Mouse (Mus musculus): ENCODE results near the gene Ice2. TPM values are rescaled to one million over a fixed set of nuclear protein-coding genes. Genes with fewer than 3 reads are reported as not detected.
A peak's percentile ranks its signal among the peaks of the same experiment; 100 is the strongest.

Ice2 gene
- 23.4 and 26.0 TPM in 2 replicates for total RNA-seq (2017)

- peak; percentile 72 to 86 for ATAC-seq (replicated peaks in 1 of 2; ENCODE audit: insufficient read depth in 1 of 2, low FRiP score in 2 of 2, low TSS enrichment in 1 of 2, low read depth in 1 of 2, poor library complexity in 2 of 2, severe bottlenecking in 2 of 2)
These were observed at the start of gene Ice2 for GRCm38 (mm10) chr9:69397760-69398452. Gene Ice2 (plus strand): TSS chr9:69397906.

DNA sequence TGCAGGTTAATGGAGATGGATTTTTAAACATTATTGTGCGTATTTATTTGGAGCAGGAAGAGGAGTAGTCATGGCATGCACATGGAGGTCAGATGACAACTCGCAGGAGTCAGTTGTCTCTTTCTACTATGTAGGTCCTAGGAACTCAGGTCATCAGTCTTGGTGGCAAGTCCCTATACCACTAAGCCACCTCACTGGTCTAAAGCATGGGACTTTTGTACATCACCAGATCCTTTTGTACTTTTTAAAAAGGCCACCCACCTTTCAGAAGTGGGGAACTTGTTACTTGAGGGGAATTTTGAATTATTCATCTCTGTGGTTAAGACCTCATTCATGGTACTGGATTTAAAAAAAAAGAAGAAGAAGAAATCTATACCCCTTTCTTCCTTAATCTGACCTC lies 48.2 kb upstream of the Ice2 start:
- ATAC-seq (replicated peaks in 1 of 2; ENCODE audit: insufficient read depth in 1 of 2, low FRiP score in 2 of 2, low TSS enrichment in 1 of 2, low read depth in 1 of 2, poor library complexity in 2 of 2, severe bottlenecking in 2 of 2): no peak

DNA sequence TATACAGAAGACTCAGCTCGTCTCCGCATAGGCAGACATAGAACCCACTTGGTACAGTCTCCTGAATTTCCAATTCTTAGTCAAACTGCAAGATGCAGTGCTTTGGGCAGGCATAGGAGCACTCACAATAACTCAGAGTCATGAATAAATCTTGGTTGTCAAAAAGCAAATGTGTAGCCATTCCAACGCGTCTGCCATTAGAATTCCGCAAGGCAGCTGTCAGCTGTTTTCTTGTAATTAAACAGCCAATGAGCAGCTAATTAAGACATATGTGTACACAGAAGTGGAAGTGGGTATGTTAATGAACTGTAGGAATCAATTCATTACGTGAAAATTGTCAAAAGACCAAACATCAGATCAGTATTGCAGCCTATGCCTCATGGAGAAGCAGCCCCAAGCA lies 43.5 kb upstream of the Ice2 start:
- ATAC-seq (replicated peaks in 1 of 2; ENCODE audit: insufficient read depth in 1 of 2, low FRiP score in 2 of 2, low TSS enrichment in 1 of 2, low read depth in 1 of 2, poor library complexity in 2 of 2, severe bottlenecking in 2 of 2): no peak

DNA sequence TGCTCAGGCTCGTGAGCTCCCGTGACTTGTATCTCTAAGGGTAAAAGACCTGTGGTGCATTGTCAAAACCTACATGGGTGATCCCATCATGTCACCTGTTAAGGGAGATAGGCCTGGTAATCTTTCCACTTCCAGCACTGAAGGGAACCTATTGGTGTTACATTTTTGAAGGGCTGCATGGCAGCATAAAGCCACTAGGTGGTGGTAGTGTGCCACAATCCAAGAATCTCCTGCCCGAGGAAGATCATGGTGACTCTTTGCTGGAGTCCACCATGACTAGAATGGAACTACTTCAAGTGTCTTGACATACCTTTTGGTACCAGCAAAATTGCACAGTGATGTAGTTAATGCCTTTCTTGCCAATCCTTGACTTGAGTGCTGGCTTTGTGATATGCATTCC lies 39.9 kb upstream of the Ice2 start:
- ATAC-seq (replicated peaks in 1 of 2; ENCODE audit: insufficient read depth in 1 of 2, low FRiP score in 2 of 2, low TSS enrichment in 1 of 2, low read depth in 1 of 2, poor library complexity in 2 of 2, severe bottlenecking in 2 of 2): peak; percentile 53 to 70; a peak in 3 of 4 replicates

- ATAC-seq (replicated peaks in 1 of 2; ENCODE audit: insufficient read depth in 1 of 2, low FRiP score in 2 of 2, low TSS enrichment in 1 of 2, low read depth in 1 of 2, poor library complexity in 2 of 2, severe bottlenecking in 2 of 2): no peak
These were observed 38.9 kb upstream of the Ice2 start for GRCm38 (mm10) chr9:69358797-69359196.

GRCm38 (mm10) chr9:69361951-69362445 lies 35.7 kb upstream of the Ice2 start:
- ATAC-seq (replicated peaks in 1 of 2; ENCODE audit: insufficient read depth in 1 of 2, low FRiP score in 2 of 2, low TSS enrichment in 1 of 2, low read depth in 1 of 2, poor library complexity in 2 of 2, severe bottlenecking in 2 of 2): no peak

GRCm38 (mm10) chr9:69362766-69363165 lies 34.9 kb upstream of the Ice2 start:
- no peak for ATAC-seq (replicated peaks in 1 of 2; ENCODE audit: insufficient read depth in 1 of 2, low FRiP score in 2 of 2, low TSS enrichment in 1 of 2, low read depth in 1 of 2, poor library complexity in 2 of 2, severe bottlenecking in 2 of 2)

GRCm38 (mm10) chr9:69364117-69364516 lies 33.6 kb upstream of the Ice2 start:
- ATAC-seq (replicated peaks in 1 of 2; ENCODE audit: insufficient read depth in 1 of 2, low FRiP score in 2 of 2, low TSS enrichment in 1 of 2, low read depth in 1 of 2, poor library complexity in 2 of 2, severe bottlenecking in 2 of 2): no peak

- no peak for ATAC-seq (replicated peaks in 1 of 2; ENCODE audit: insufficient read depth in 1 of 2, low FRiP score in 2 of 2, low TSS enrichment in 1 of 2, low read depth in 1 of 2, poor library complexity in 2 of 2, severe bottlenecking in 2 of 2)
These were observed 30.7 kb upstream of the Ice2 start for GRCm38 (mm10) chr9:69367055-69367454.

GRCm38 (mm10) chr9:69368071-69368470 lies 29.6 kb upstream of the Ice2 start:
- peak; percentile 85 to 86 for ATAC-seq (replicated peaks in 1 of 2; ENCODE audit: insufficient read depth in 1 of 2, low FRiP score in 2 of 2, low TSS enrichment in 1 of 2, low read depth in 1 of 2, poor library complexity in 2 of 2, severe bottlenecking in 2 of 2)

DNA sequence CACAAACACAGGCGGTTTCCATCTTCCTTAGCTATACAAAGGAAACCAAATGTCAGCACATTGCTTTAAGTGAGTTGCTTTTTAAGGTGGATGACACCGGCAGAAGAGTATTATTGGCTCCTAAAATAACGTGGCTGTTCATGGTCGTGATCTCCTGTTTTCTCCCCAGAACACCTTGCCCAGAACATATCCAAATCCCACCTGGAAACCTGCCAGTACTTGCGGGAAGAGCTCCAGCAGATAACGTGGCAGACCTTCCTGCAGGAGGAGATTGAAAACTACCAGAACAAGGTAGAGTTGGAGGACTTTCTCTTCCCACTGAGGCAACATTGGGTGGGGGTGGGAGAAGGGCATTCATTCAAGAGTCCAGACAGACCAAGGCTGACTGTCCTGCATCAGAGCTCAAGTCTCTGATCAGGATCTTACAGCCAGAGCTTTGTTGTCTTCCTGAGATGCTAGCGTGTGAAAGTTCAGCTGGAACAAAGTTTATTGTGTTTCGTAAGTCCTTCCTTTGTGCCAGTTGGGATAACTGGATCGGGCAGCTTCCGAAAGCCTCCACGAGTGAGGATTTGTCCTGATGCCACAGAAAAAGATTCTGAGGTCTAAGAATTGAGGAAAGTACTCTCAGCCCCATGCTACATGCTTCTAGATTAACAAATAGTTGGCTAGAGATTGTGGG lies 26.5 kb upstream of the Ice2 start:
- ATAC-seq (replicated peaks in 1 of 2; ENCODE audit: insufficient read depth in 1 of 2, low FRiP score in 2 of 2, low TSS enrichment in 1 of 2, low read depth in 1 of 2, poor library complexity in 2 of 2, severe bottlenecking in 2 of 2): no peak

GRCm38 (mm10) chr9:69372871-69373270 lies 24.8 kb upstream of the Ice2 start:
- ATAC-seq (replicated peaks in 1 of 2; ENCODE audit: insufficient read depth in 1 of 2, low FRiP score in 2 of 2, low TSS enrichment in 1 of 2, low read depth in 1 of 2, poor library complexity in 2 of 2, severe bottlenecking in 2 of 2): no peak

DNA sequence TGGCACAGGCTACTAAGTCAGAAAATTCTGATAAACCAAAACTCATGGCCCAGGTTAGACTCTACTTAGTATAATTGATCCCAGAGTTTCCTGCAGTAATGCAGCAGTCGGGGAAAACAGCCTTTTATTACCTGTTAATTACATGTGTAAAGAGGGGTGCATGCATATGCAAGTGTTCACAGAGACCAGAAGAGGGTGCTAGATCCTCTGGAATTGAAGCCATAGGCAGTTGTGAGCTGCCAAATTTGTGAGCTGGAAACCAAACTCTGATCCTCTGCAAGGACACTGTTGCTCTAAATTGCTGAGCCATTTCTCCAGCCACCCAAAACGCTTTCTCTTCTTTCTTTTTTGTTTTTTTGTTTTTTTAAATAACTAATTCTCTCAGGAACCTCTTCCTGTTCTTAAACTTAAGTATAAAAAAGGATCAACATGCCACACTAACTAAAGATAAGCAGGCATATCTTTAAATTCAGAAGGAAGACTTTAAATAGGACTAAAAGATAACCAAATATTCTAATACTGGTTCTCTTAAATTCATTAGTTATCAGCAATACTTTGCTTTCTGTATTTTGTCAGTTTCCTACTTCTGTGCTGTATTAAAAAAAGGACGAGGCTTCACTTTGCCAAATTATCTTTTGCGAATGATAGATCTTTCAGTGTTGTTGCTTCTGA lies 20.6 kb upstream of the Ice2 start:
- no peak for ATAC-seq (replicated peaks in 1 of 2; ENCODE audit: insufficient read depth in 1 of 2, low FRiP score in 2 of 2, low TSS enrichment in 1 of 2, low read depth in 1 of 2, poor library complexity in 2 of 2, severe bottlenecking in 2 of 2)

GRCm38 (mm10) chr9:69377654-69378045 lies 20.1 kb upstream of the Ice2 start:
- ATAC-seq (replicated peaks in 1 of 2; ENCODE audit: insufficient read depth in 1 of 2, low FRiP score in 2 of 2, low TSS enrichment in 1 of 2, low read depth in 1 of 2, poor library complexity in 2 of 2, severe bottlenecking in 2 of 2): no peak

GRCm38 (mm10) chr9:69380546-69380945 lies 17.2 kb upstream of the Ice2 start:
- no peak for ATAC-seq (replicated peaks in 1 of 2; ENCODE audit: insufficient read depth in 1 of 2, low FRiP score in 2 of 2, low TSS enrichment in 1 of 2, low read depth in 1 of 2, poor library complexity in 2 of 2, severe bottlenecking in 2 of 2)

- ATAC-seq (replicated peaks in 1 of 2; ENCODE audit: insufficient read depth in 1 of 2, low FRiP score in 2 of 2, low TSS enrichment in 1 of 2, low read depth in 1 of 2, poor library complexity in 2 of 2, severe bottlenecking in 2 of 2): no peak
These were observed 16.0 kb upstream of the Ice2 start for GRCm38 (mm10) chr9:69381741-69382140.

GRCm38 (mm10) chr9:69384475-69384874 lies 13.2 kb upstream of the Ice2 start:
- no peak for ATAC-seq (replicated peaks in 1 of 2; ENCODE audit: insufficient read depth in 1 of 2, low FRiP score in 2 of 2, low TSS enrichment in 1 of 2, low read depth in 1 of 2, poor library complexity in 2 of 2, severe bottlenecking in 2 of 2)

- no peak for ATAC-seq (replicated peaks in 1 of 2; ENCODE audit: insufficient read depth in 1 of 2, low FRiP score in 2 of 2, low TSS enrichment in 1 of 2, low read depth in 1 of 2, poor library complexity in 2 of 2, severe bottlenecking in 2 of 2)
These were observed 12.8 kb upstream of the Ice2 start for GRCm38 (mm10) chr9:69384905-69385304.
